Mouse (Mus musculus): ENCODE results near the gene Gm42878.

DNA sequence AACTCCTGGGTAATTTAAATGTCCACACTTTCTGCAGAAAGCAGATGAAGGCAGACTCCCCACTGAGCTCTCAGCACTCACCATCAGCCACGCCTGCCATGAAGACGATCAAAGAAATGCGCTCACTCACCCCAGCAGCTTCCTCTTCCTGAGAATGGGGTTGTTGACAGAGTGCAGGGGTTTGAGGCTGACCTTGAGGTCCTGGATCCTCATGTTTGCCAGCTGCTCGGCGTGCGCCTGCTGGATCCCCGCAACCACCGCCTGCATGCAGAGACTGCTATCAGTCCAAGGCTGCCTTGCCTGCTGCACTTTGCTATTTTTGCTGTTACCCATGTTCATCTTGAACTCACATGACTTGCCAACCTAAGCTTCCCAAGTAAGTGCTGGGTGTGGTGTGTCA is 18.3 kb downstream of the Gm42878 start:
- no peak for TF ChIP-seq CTCF (IDR thresholded peaks at IDR 0.05; ENCODE audit: low read depth, low read length)
- no peak for TF ChIP-seq POLR2A (IDR thresholded peaks at IDR 0.05; ENCODE audit: extremely low read depth, insufficient read depth, low read length)
